Mouse (Mus musculus): ENCODE results near the gene Tceanc2.

DNA sequence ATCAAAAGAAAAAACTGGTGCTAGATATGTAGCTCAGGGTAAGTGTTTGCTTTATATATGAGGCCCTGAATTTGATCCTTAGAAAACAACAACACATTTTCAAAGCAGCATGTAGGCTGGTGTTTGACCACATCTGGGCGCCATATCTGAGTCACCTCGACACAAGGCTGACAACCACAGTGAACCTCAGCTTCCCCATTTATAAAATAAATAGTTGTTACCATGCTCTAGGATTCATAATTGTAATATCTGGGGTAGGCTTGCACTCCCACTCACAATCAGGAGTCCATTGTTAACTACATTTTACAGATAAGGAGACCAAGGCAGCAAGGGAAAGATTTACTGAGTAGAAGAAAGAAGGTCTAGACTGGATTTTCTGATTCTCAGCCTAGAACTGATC, 47.4 kb upstream of the Tceanc2 start:
- no peak for TF ChIP-seq POLR2A (IDR thresholded peaks at IDR 0.05; ENCODE audit: extremely low read depth, insufficient read depth, low read length)
- TF ChIP-seq CTCF (IDR thresholded peaks at IDR 0.05; ENCODE audit: extremely low read depth, insufficient read depth, low read length): no peak
